Mouse (Mus musculus): ENCODE results near the gene Rps6kb2. TPM values are rescaled to one million over a fixed set of nuclear protein-coding genes. Genes with fewer than 3 reads are reported as not detected.
A peak's percentile ranks its signal among the peaks of the same experiment; 100 is the strongest.

Rps6kb2 gene
- polyA plus RNA-seq, 1 experiment from 2014 or later, result 46.8 TPM

GRCm38 (mm10) chr19:4201291-4201909 lies 38.2 kb upstream of the Rps6kb2 start, which contains the start of gene Rad9a:
TSS of gene Rad9a (minus strand) at chr19:4201662.
- ATAC-seq (ENCODE audit: low FRiP score), result peak; percentile 87
- under 1% methylated on average over 34 of the region's 34 CpGs for WGBS

GRCm38 (mm10) chr19:4197180-4197579 lies 34.0 kb upstream of the Rps6kb2 start:
- Histone ChIP-seq H3K4me1 (ENCODE audit: control insufficient read depth, insufficient read depth, low read length) (peaks cover 22% of the 10 kb centered on the region), H3K27ac (ENCODE audit: low read depth, low read length) (no peak overlapping the region), H3K4me2 (no peak overlapping the region), H3K9me3 (ENCODE audit: control insufficient read depth, low read length) (no peaks in the 10 kb centered on the region), H3K27me3 (ENCODE audit: control insufficient read depth, insufficient read depth, low read length) (no peaks in the 10 kb centered on the region), H3K4me3 (ENCODE audit: low read depth, low read length) (no peak overlapping the region), H3K36me3 (ENCODE audit: control insufficient read depth, insufficient read depth, low read length) (peaks cover 25% of the 10 kb centered on the region), H3K9ac (ENCODE audit: low read length) (no peak overlapping the region)
- DNase-seq (ENCODE audit: low spot score, missing footprints) (no peak), ATAC-seq (ENCODE audit: low FRiP score) (no peak)
- 80% methylated on average over 3 of the region's 3 CpGs for WGBS

More at GRCm38 (mm10) chr19:4201291-4201909, 38.2 kb upstream of the Rps6kb2 start, which contains the start of gene Rad9a:
- Histone ChIP-seq H3K27me3 (ENCODE audit: control insufficient read depth, insufficient read depth, low read length) (peaks cover 2% of the 10 kb centered on the region; the same call in 1 of the 2 replicates), H3K9me3 (ENCODE audit: control insufficient read depth, low read length) (no peaks in the 10 kb centered on the region), H3K4me2 (peak within 1 kb of the TSS; percentile 64), H3K27ac (ENCODE audit: low read depth, low read length) (no peak within 1 kb of the TSS), H3K4me3 (ENCODE audit: low read depth, low read length) (peak within 1 kb of the TSS; percentile 54), H3K36me3 (ENCODE audit: control insufficient read depth, insufficient read depth, low read length) (peaks cover 11% of the 10 kb centered on the region), H3K4me1 (ENCODE audit: control insufficient read depth, insufficient read depth, low read length) (peaks cover 18% of the 10 kb centered on the region), H3K9ac (ENCODE audit: low read length) (peak within 1 kb of the TSS; percentile 67)
- DNase-seq (ENCODE audit: low spot score, missing footprints), result peak; percentile 98

- Histone ChIP-seq H3K9me3 (ENCODE audit: control insufficient read depth, low read length) (no peaks in the 10 kb centered on the region), H3K9ac (ENCODE audit: low read length) (no peak overlapping the region), H3K27me3 (ENCODE audit: control insufficient read depth, insufficient read depth, low read length) (no peaks in the 10 kb centered on the region), H3K27ac (ENCODE audit: low read depth, low read length) (no peak overlapping the region), H3K4me2 (no peak overlapping the region), H3K4me1 (ENCODE audit: control insufficient read depth, insufficient read depth, low read length) (peaks cover 20% of the 10 kb centered on the region), H3K36me3 (ENCODE audit: control insufficient read depth, insufficient read depth, low read length) (peaks cover 25% of the 10 kb centered on the region), H3K4me3 (ENCODE audit: low read depth, low read length) (no peak overlapping the region)
- 65% methylated on average over 5 of the region's 5 CpGs for WGBS
- DNase-seq (ENCODE audit: low spot score, missing footprints) (no peak), ATAC-seq (ENCODE audit: low FRiP score) (no peak)
Measured at GRCm38 (mm10) chr19:4196548-4196947, 33.4 kb upstream of the Rps6kb2 start.

- no peak overlapping the region for H3K27ac ChIP-seq (ENCODE audit: low read depth, low read length)
- DNase-seq (ENCODE audit: low spot score, missing footprints) (no peak), ATAC-seq (ENCODE audit: low FRiP score) (no peak)
- WGBS, result 75% methylated on average over 2 of the region's 2 CpGs
- H3K27me3 ChIP-seq (ENCODE audit: control insufficient read depth, insufficient read depth, low read length), result no peaks in the 10 kb centered on the region
- peaks cover 25% of the 10 kb centered on the region for H3K36me3 ChIP-seq (ENCODE audit: control insufficient read depth, insufficient read depth, low read length)
- H3K4me3 ChIP-seq (ENCODE audit: low read depth, low read length), result no peak overlapping the region
- H3K9ac ChIP-seq (ENCODE audit: low read length), result no peak overlapping the region
- no peak overlapping the region for H3K4me2 ChIP-seq
- H3K9me3 ChIP-seq (ENCODE audit: control insufficient read depth, low read length), result no peaks in the 10 kb centered on the region
- peaks cover 22% of the 10 kb centered on the region for H3K4me1 ChIP-seq (ENCODE audit: control insufficient read depth, insufficient read depth, low read length)
Measured at GRCm38 (mm10) chr19:4196048-4196447, 32.9 kb upstream of the Rps6kb2 start.

GRCm38 (mm10) chr19:4194776-4195650 lies 31.9 kb upstream of the Rps6kb2 start:
- H3K36me3 ChIP-seq (ENCODE audit: control insufficient read depth, insufficient read depth, low read length), result peaks cover 22% of the 10 kb centered on the region

GRCm38 (mm10) chr19:4194021-4194724 lies 31.0 kb upstream of the Rps6kb2 start:
- 91% methylated on average over 8 of the region's 8 CpGs for WGBS
- H3K9ac ChIP-seq (ENCODE audit: low read length), result no peak overlapping the region

More at GRCm38 (mm10) chr19:4194776-4195650, 31.9 kb upstream of the Rps6kb2 start:
- no peaks in the 10 kb centered on the region for H3K9me3 ChIP-seq (ENCODE audit: control insufficient read depth, low read length)
- H3K4me2 ChIP-seq, result no peak overlapping the region
- H3K27ac ChIP-seq (ENCODE audit: low read depth, low read length), result no peak overlapping the region
- no peak overlapping the region for H3K9ac ChIP-seq (ENCODE audit: low read length)
- DNase-seq (ENCODE audit: low spot score, missing footprints) (no peak), ATAC-seq (ENCODE audit: low FRiP score) (no peak)
- H3K4me3 ChIP-seq (ENCODE audit: low read depth, low read length), result no peak overlapping the region
- 87% methylated on average over 12 of the region's 12 CpGs for WGBS
- H3K4me1 ChIP-seq (ENCODE audit: control insufficient read depth, insufficient read depth, low read length), result peaks cover 12% of the 10 kb centered on the region
- H3K27me3 ChIP-seq (ENCODE audit: control insufficient read depth, insufficient read depth, low read length), result no peaks in the 10 kb centered on the region

GRCm38 (mm10) chr19:4193129-4193528 lies 30.0 kb upstream of the Rps6kb2 start:
- H3K4me3 ChIP-seq (ENCODE audit: low read depth, low read length), result peak overlapping the region; percentile 97
- WGBS, result 71% methylated on average over 6 of the region's 6 CpGs
- H3K27me3 ChIP-seq (ENCODE audit: control insufficient read depth, insufficient read depth, low read length), result no peaks in the 10 kb centered on the region
- H3K27ac ChIP-seq (ENCODE audit: low read depth, low read length), result no peak overlapping the region
- DNase-seq (ENCODE audit: low spot score, missing footprints) (no peak), ATAC-seq (ENCODE audit: low FRiP score) (no peak)
- H3K9me3 ChIP-seq (ENCODE audit: control insufficient read depth, low read length), result no peaks in the 10 kb centered on the region
- peaks cover 12% of the 10 kb centered on the region for H3K4me1 ChIP-seq (ENCODE audit: control insufficient read depth, insufficient read depth, low read length)
- peak overlapping the region; percentile 98 for H3K9ac ChIP-seq (ENCODE audit: low read length)
- peak overlapping the region; percentile 91 for H3K4me2 ChIP-seq
- H3K36me3 ChIP-seq (ENCODE audit: control insufficient read depth, insufficient read depth, low read length), result peaks cover 21% of the 10 kb centered on the region

More at GRCm38 (mm10) chr19:4194021-4194724, 31.0 kb upstream of the Rps6kb2 start:
- Histone ChIP-seq H3K4me1 (ENCODE audit: control insufficient read depth, insufficient read depth, low read length) (peaks cover 12% of the 10 kb centered on the region), H3K4me3 (ENCODE audit: low read depth, low read length) (no peak overlapping the region), H3K4me2 (no peak overlapping the region), H3K36me3 (ENCODE audit: control insufficient read depth, insufficient read depth, low read length) (peaks cover 21% of the 10 kb centered on the region), H3K27ac (ENCODE audit: low read depth, low read length) (no peak overlapping the region), H3K27me3 (ENCODE audit: control insufficient read depth, insufficient read depth, low read length) (no peaks in the 10 kb centered on the region), H3K9me3 (ENCODE audit: control insufficient read depth, low read length) (no peaks in the 10 kb centered on the region)
- DNase-seq (ENCODE audit: low spot score, missing footprints) (no peak), ATAC-seq (ENCODE audit: low FRiP score) (no peak)

- H3K9me3 ChIP-seq (ENCODE audit: control insufficient read depth, low read length), result no peaks in the 10 kb centered on the region
- H3K36me3 ChIP-seq (ENCODE audit: control insufficient read depth, insufficient read depth, low read length), result peaks cover 21% of the 10 kb centered on the region
- peak overlapping the region; percentile 91 for H3K4me2 ChIP-seq
- no peaks in the 10 kb centered on the region for H3K27me3 ChIP-seq (ENCODE audit: control insufficient read depth, insufficient read depth, low read length)
- peak overlapping the region; percentile 68 for H3K27ac ChIP-seq (ENCODE audit: low read depth, low read length)
- H3K9ac ChIP-seq (ENCODE audit: low read length), result peak overlapping the region; percentile 98
- H3K4me3 ChIP-seq (ENCODE audit: low read depth, low read length), result peak overlapping the region; percentile 97
- peaks cover 12% of the 10 kb centered on the region for H3K4me1 ChIP-seq (ENCODE audit: control insufficient read depth, insufficient read depth, low read length)
- WGBS, result 1% methylated on average over 44 of the region's 52 CpGs
- peak; percentile 31 for ATAC-seq (ENCODE audit: low FRiP score)
- DNase-seq (ENCODE audit: low spot score, missing footprints), result peak; percentile 94
Measured at GRCm38 (mm10) chr19:4192251-4192985, 29.3 kb upstream of the Rps6kb2 start.

Measured in midbrain, embryonic 11.5 days (tissue).